Mouse (Mus musculus) embryonic facial prominence, embryonic 10.5 days (tissue): ENCODE results near the gene Hoxa4. TPM values are rescaled to one million over a fixed set of nuclear protein-coding genes. Genes with fewer than 3 reads are reported as not detected.

Experiments
- DNase-seq: peaks from one replicate; pipeline ENCODE4 v3.0.0-alpha.2; 2017; ENCODE audit warnings: low spot score
- H3K27ac ChIP-seq: fragments of 300-500 bp; sonication (generic); replicated peaks from 2 replicates; pipeline ENCODE4 v1.5.1; 2016; ENCODE audit warnings: mild to moderate bottlenecking
- H3K27me3 ChIP-seq: fragments of 300-500 bp; sonication (generic); replicated peaks from 2 replicates; pipeline ENCODE4 v1.6.1; 2016; ENCODE audit warnings: low read depth, mild to moderate bottlenecking; ENCODE audit not compliant: poor library complexity, severe bottlenecking
- H3K36me3 ChIP-seq: fragments of 300-500 bp; sonication (generic); replicated peaks from 2 replicates; pipeline ENCODE4 v1.6.1; 2016; ENCODE audit warnings: mild to moderate bottlenecking, moderate library complexity
- H3K4me1 ChIP-seq: fragments of 300-500 bp; sonication (generic); 2 replicates; pipeline ENCODE4 v1.6.1; 2016
- H3K4me3 ChIP-seq: fragments of 300-500 bp; sonication (generic); 2 replicates; pipeline ENCODE4 v1.5.1; 2016; ENCODE audit warnings: mild to moderate bottlenecking, moderate library complexity
- H3K9me3 ChIP-seq: fragments of 300-500 bp; sonication (generic); 2 replicates; pipeline ENCODE4 v1.6.1; 2016; ENCODE audit warnings: mild to moderate bottlenecking
- WGBS: fragments of 180-500 bp; shearing (Covaris S2); methylation state at CpG from one replicate; pipeline ENCODE4 v1.1.7; 2016; 5-methylcytosine and 5-hydroxymethylcytosine counted together
- polyA plus RNA-seq: library from polyadenylated mRNA; unstranded; fragments of >200 nt; fragmentation: Nextera tagmentation; extraction: Ambion mirVana; gene quantifications from 2 replicates; pipeline ENCODE4 v1.2.1, GENCODE M21; 2016

Gene Hoxa4
- polyA plus RNA-seq, 1 experiment from 2014 or later, result not detected

GRCm38 (mm10) chr6:52203121-52203370, 11.5 kb upstream of the Hoxa4 start:
- H3K9me3 ChIP-seq, result no peaks in the 10 kb centered on the region
- H3K27ac ChIP-seq, result no peak overlapping the region
- H3K4me3 ChIP-seq, result no peak overlapping the region; the same call in 1 of the 2 replicates
- peaks cover 100% of the 10 kb centered on the region for H3K27me3 ChIP-seq
- under 1% methylated on average over 10 of the region's 10 CpGs for WGBS
- no peak for DNase-seq
- no peaks in the 10 kb centered on the region for H3K36me3 ChIP-seq
- peaks cover 15% of the 10 kb centered on the region for H3K4me1 ChIP-seq

- H3K27me3 ChIP-seq, result peaks cover 100% of the 10 kb centered on the region
- DNase-seq, result peak; percentile 61
- H3K36me3 ChIP-seq, result no peaks in the 10 kb centered on the region
- H3K4me3 ChIP-seq, result no peak overlapping the region
- peaks cover 15% of the 10 kb centered on the region for H3K4me1 ChIP-seq
- WGBS, result 2% methylated on average over 22 of the region's 22 CpGs
- no peak overlapping the region for H3K27ac ChIP-seq
- H3K9me3 ChIP-seq, result no peaks in the 10 kb centered on the region
These were observed 11.0 kb upstream of the Hoxa4 start for GRCm38 (mm10) chr6:52202362-52203120.

GRCm38 (mm10) chr6:52201269-52201668, 9.7 kb upstream of the Hoxa4 start:
- 10% methylated on average over 1 of the region's 1 CpGs for WGBS
- Histone ChIP-seq H3K4me3 (no peak overlapping the region), H3K36me3 (no peaks in the 10 kb centered on the region), H3K9me3 (no peaks in the 10 kb centered on the region), H3K4me1 (peaks cover 15% of the 10 kb centered on the region), H3K27ac (no peak overlapping the region), H3K27me3 (peaks cover 100% of the 10 kb centered on the region)
- DNase-seq, result peak; percentile 37

- no peak for DNase-seq
- H3K27me3 ChIP-seq, result peaks cover 100% of the 10 kb centered on the region
- H3K9me3 ChIP-seq, result no peaks in the 10 kb centered on the region
- 4% methylated on average over 10 of the region's 10 CpGs for WGBS
- H3K27ac ChIP-seq, result no peak overlapping the region
- H3K36me3 ChIP-seq, result no peaks in the 10 kb centered on the region
- peaks cover 15% of the 10 kb centered on the region for H3K4me1 ChIP-seq
- no peak overlapping the region for H3K4me3 ChIP-seq
These were observed 9.2 kb upstream of the Hoxa4 start for GRCm38 (mm10) chr6:52200751-52201250.

GRCm38 (mm10) chr6:52200073-52200750, 8.7 kb upstream of the Hoxa4 start:
- Histone ChIP-seq H3K9me3 (no peaks in the 10 kb centered on the region), H3K4me3 (no peak overlapping the region), H3K4me1 (peaks cover 15% of the 10 kb centered on the region), H3K36me3 (no peaks in the 10 kb centered on the region), H3K27ac (no peak overlapping the region), H3K27me3 (peaks cover 100% of the 10 kb centered on the region)
- DNase-seq, result peak; percentile 65
- under 1% methylated on average over 30 of the region's 30 CpGs for WGBS

GRCm38 (mm10) chr6:52197271-52197670, 5.7 kb upstream of the Hoxa4 start:
- Histone ChIP-seq H3K27ac (no peak overlapping the region), H3K27me3 (peaks cover 100% of the 10 kb centered on the region), H3K4me3 (no peak overlapping the region), H3K9me3 (no peaks in the 10 kb centered on the region), H3K4me1 (peaks cover under 1% of the 10 kb centered on the region), H3K36me3 (no peaks in the 10 kb centered on the region)
- WGBS, result 0% methylated on average over 10 of the region's 10 CpGs
- peak; percentile 59 for DNase-seq

GRCm38 (mm10) chr6:52196811-52197210, 5.3 kb upstream of the Hoxa4 start:
- no peak overlapping the region for H3K4me3 ChIP-seq
- H3K27ac ChIP-seq, result no peak overlapping the region
- peaks cover 100% of the 10 kb centered on the region for H3K27me3 ChIP-seq
- 1% methylated on average over 9 of the region's 9 CpGs for WGBS
- peaks cover 5% of the 10 kb centered on the region for H3K4me1 ChIP-seq
- H3K9me3 ChIP-seq, result no peaks in the 10 kb centered on the region
- no peaks in the 10 kb centered on the region for H3K36me3 ChIP-seq
- DNase-seq, result no peak

- Histone ChIP-seq H3K4me3 (no peak overlapping the region), H3K36me3 (no peaks in the 10 kb centered on the region), H3K27me3 (peaks cover 100% of the 10 kb centered on the region), H3K9me3 (no peaks in the 10 kb centered on the region), H3K4me1 (peaks cover 14% of the 10 kb centered on the region), H3K27ac (no peak overlapping the region)
- DNase-seq, result peak; percentile 38
- WGBS, result 3% methylated on average over 10 of the region's 10 CpGs
These were observed 3.1 kb upstream of the Hoxa4 start for GRCm38 (mm10) chr6:52194690-52195089.

- under 1% methylated on average over 48 of the region's 55 CpGs for WGBS
- Histone ChIP-seq H3K36me3 (no peaks in the 10 kb centered on the region), H3K4me1 (peaks cover 14% of the 10 kb centered on the region), H3K4me3 (peak overlapping the region; percentile 55), H3K27me3 (peaks cover 100% of the 10 kb centered on the region), H3K9me3 (no peaks in the 10 kb centered on the region), H3K27ac (no peak overlapping the region)
- DNase-seq, result peak; percentile 85
These were observed 452 bp upstream of the Hoxa4 start for GRCm38 (mm10) chr6:52191860-52192550.

- under 1% methylated on average over 23 of the region's 23 CpGs for WGBS
- H3K27me3 ChIP-seq, result peaks cover 100% of the 10 kb centered on the region
- H3K4me3 ChIP-seq, result no peak overlapping the region
- peaks cover 14% of the 10 kb centered on the region for H3K4me1 ChIP-seq
- DNase-seq, result peak; percentile 47
- H3K27ac ChIP-seq, result no peak overlapping the region
- no peaks in the 10 kb centered on the region for H3K36me3 ChIP-seq
- H3K9me3 ChIP-seq, result no peaks in the 10 kb centered on the region
These were observed 1.1 kb downstream of the Hoxa4 start for GRCm38 (mm10) chr6:52190410-52190809.

GRCm38 (mm10) chr6:52189909-52190308, 1.6 kb downstream of the Hoxa4 start:
- peaks cover 14% of the 10 kb centered on the region for H3K4me1 ChIP-seq
- H3K9me3 ChIP-seq, result no peaks in the 10 kb centered on the region
- H3K36me3 ChIP-seq, result no peaks in the 10 kb centered on the region
- peak; percentile 49 for DNase-seq
- H3K27me3 ChIP-seq, result peaks cover 100% of the 10 kb centered on the region
- WGBS, result 5% methylated on average over 8 of the region's 8 CpGs
- H3K4me3 ChIP-seq, result no peak overlapping the region
- no peak overlapping the region for H3K27ac ChIP-seq

GRCm38 (mm10) chr6:52189172-52189591, 2.4 kb downstream of the Hoxa4 start:
- no peak overlapping the region for H3K4me3 ChIP-seq
- H3K9me3 ChIP-seq, result no peaks in the 10 kb centered on the region
- H3K36me3 ChIP-seq, result no peaks in the 10 kb centered on the region
- DNase-seq, result peak; percentile 34
- 9% methylated on average over 5 of the region's 5 CpGs for WGBS
- peaks cover 100% of the 10 kb centered on the region for H3K27me3 ChIP-seq
- peaks cover 14% of the 10 kb centered on the region for H3K4me1 ChIP-seq
- no peak overlapping the region for H3K27ac ChIP-seq
